Mouse (Mus musculus): ENCODE results near the gene Slc4a8. TPM values are rescaled to one million over a fixed set of nuclear protein-coding genes. Genes with fewer than 3 reads are reported as not detected.

Gene Slc4a8
- polyA plus RNA-seq, 1 experiment, result not detected

DNA sequence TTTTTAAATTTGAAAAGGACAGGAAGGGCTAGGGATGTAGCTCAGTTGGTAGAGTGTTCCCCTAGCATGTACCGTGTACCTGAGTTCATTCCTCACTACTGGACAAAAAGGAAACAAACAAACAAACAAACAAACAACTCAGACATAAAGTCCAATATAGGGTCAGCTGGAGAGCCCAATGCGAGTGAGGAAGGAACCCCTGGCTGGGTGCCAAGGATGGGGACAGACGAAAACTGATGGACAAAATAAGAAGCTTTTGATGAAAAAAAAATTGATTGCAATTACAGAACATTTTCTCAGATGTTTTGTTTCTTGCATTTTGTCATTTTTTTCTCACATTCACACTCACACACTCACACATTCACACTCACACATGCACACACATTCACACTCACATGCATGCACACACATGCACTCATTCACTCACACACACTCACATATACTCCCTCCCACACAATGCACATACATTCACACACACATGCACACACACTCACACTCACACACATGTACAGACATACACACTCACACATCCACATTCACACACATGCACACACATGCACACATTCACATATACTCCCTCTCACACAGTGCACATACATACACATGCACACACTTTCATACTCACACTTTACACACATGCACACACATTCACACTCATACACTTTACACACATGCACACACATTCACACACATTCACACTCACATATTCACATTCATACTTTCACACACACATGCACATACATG, 5.5 kb upstream of the Slc4a8 start:
- TF ChIP-seq GATA1 (IDR thresholded peaks at IDR 0.05; ENCODE audit: low read length), result no peak

GRCm38 (mm10) chr15:100757527-100757978, 4.0 kb upstream of the Slc4a8 start:
- no peak for TF ChIP-seq GATA1 (IDR thresholded peaks at IDR 0.05; ENCODE audit: low read length)

DNA sequence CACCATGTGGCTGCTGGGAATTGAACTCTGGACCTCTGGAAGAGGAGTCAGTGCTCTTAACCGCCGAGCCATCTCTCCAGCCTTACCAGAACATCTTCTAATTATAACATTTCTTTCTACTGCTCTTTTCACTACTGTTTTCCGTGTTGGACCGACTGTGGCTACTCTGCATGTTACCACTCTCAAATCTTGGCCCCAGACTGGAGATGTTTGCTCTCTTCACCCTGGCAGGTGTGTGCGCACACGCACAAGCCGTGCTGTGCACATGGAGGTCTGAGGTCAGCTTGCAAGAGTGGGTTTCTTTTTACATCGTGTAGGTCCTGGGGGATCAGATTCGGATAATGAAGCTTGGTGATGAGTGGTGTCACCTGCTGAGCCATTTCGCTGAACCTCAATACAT, 2.3 kb upstream of the Slc4a8 start:
- no peak for TF ChIP-seq GATA1 (IDR thresholded peaks at IDR 0.05; ENCODE audit: low read length)

- TF ChIP-seq GATA1 (IDR thresholded peaks at IDR 0.05; ENCODE audit: low read length), result no peak
Observed at GRCm38 (mm10) chr15:100761036-100761418, 520 bp upstream of the Slc4a8 start.

GRCm38 (mm10) chr15:100762649-100763048, 1.1 kb downstream of the Slc4a8 start:
- TF ChIP-seq GATA1 (IDR thresholded peaks at IDR 0.05; ENCODE audit: low read length), result no peak

- TF ChIP-seq GATA1 (IDR thresholded peaks at IDR 0.05; ENCODE audit: low read length), result no peak
Observed at GRCm38 (mm10) chr15:100764163-100764951, 2.8 kb downstream of the Slc4a8 start.

DNA sequence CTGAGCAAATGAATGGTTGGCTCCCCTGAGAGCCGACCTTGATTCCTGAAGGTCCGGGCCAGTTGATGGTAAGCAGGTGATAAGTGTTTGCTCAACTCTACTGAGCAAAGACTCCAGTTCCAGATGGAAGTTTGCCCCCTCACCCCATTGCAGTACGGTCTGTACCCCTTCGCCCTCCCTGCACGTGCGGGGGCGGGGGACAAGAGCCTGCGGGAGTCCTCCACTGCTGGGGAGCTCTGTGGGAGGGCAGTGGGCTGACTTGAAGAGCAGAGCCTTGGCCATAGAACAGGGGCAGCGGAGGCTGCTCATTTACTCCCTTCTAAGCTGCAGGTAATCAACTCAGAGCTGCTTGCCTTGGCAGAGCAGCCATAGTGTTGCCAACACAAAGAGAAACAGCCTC, 5.3 kb downstream of the Slc4a8 start:
- no peak for TF ChIP-seq GATA1 (IDR thresholded peaks at IDR 0.05; ENCODE audit: low read length)

GRCm38 (mm10) chr15:100767851-100768250, 6.3 kb downstream of the Slc4a8 start:
- no peak for TF ChIP-seq GATA1 (IDR thresholded peaks at IDR 0.05; ENCODE audit: low read length)

GRCm38 (mm10) chr15:100770338-100770737, 8.8 kb downstream of the Slc4a8 start:
- no peak for TF ChIP-seq GATA1 (IDR thresholded peaks at IDR 0.05; ENCODE audit: low read length)

GRCm38 (mm10) chr15:100772685-100773084, 11.1 kb downstream of the Slc4a8 start:
- no peak for TF ChIP-seq GATA1 (IDR thresholded peaks at IDR 0.05; ENCODE audit: low read length)

DNA sequence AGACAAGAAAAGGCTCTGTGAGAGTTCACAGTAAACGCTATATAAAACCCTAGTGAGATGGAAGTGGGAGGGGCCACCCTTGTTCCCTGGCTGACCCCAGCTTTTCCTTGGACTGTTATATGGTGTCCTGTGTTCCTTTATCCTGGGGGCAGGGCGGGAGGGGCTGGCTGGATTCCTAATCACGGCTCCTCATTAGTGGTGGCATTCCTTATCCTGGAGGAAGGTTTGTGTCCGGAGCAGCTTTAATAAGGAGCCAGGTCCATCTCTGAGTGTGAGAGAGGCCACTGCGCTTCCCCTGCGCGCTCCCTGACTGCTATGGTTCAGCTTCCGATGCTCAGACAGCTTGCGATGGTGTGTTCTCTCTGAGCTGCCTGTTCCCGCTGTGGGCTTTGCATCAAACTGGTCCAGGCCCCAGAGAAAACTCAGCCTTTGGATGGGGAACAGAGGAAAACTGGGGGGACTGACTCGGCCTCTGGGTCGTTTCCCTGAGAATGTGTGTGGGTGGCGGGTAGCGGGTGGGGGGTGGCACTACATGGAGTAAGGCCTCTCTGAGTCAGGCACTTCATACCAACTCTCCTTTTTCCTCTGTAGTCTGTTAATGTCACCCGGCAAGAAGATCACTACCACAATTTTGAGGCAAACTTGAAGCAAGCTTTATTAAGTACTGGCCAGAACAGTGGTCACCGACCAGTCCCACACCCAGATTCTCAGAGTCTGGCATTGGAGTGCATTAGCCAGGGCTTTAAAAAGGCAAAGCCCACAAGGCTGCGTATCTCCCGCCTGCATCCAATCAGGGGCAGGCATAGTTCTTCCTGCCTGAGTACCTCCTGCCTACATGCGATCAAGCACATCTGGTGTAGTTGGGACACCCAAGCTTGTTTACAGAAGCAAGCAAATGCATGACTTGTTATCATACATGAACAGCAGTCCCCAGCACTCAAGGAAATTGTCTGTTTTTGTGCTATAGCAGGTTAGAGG, 13.9 kb downstream of the Slc4a8 start:
- TF ChIP-seq GATA1 (IDR thresholded peaks at IDR 0.05; ENCODE audit: low read length), result no peak

GRCm38 (mm10) chr15:100776424-100776823, 14.9 kb downstream of the Slc4a8 start:
- no peak for TF ChIP-seq GATA1 (IDR thresholded peaks at IDR 0.05; ENCODE audit: low read length)

DNA sequence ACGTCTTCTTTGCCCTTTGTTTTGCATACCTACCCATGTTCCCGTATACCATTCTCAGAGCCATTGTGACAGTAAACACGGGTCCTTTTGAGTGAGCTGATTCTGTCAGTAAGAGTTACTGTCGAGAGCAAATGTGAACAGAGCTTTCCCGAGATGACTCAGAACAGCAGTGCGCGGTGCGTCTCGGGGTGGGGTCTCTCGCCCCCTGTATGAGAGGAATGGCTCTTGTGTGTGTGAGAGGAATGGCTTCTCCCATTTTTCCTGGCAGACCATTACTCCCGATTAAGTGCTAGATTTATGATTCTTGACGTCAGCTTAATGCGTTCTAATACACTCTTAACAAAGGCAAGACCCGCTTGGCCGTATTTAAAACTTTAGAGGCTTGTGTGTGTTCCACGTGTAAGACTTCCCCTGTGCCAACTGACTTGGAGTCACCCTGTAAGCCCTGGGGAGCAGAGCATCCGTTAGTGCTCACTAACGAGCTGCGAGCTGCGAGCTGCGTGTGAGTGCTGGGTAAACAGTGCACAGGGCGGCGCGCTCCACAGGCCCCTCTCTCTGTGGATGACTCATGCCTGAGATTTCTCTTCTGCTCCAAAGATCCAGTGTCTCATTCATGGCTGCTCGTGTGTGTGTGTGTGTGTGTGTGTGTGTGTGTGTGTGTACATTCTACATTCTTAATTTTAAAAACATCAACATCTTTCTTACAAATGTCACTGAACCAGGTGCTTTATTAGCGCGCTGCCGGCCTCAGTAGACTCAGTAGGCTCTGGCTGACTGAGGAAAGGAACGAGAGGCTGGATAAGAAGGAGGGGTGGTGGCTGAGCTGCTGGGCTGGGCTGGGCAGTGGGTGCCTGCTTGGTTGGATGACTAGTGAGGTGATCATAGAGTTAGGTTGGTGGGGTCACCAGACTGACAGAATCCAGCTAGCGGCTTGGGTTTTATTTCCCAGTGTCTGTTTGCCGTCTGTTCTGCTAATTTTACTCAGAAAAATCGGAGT, 15.8 kb downstream of the Slc4a8 start:
- TF ChIP-seq GATA1 (IDR thresholded peaks at IDR 0.05; ENCODE audit: low read length), result no peak

DNA sequence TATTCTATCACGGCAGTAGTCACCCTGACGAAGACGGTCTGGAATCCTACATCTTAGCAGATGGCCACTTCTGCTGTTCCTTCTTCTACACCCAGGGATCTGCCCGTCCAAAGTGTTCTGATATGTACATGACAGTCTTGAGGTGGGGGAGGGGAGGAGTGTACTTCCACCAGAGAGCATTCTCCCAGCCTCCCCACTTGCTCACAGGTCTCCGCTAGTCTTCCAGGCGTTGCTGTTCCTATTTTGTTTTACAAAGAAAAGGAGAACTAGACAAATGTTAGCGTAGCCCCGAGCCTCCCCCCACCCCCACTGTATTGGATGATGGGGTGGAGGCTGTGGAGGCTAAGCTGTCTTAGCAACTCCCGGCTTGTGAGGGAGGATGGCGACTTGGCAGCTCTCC, 18.3 kb downstream of the Slc4a8 start:
- no peak for TF ChIP-seq GATA1 (IDR thresholded peaks at IDR 0.05; ENCODE audit: low read length)
